Mouse (Mus musculus) midbrain, embryonic 12.5 days (tissue): Measurements from ENCODE around the gene Lrrc8e. TPM values are rescaled to one million over a fixed set of nuclear protein-coding genes. Genes with fewer than 3 reads are reported as not detected.
"Not testable (repeated sequence)": the region's sequence is repeated elsewhere in the genome, so short reads cannot be mapped to it uniquely, and the experiment has no call there.

Source experiments
- ATAC-seq: fragments of 200-750 bp; cut with Nextera tagmentation; 2 replicates; pipeline ENCODE4 v1.8.0; 2017; ENCODE audit warnings: low read depth, moderate TSS enrichment, moderate library complexity; ENCODE audit not compliant: low FRiP score
- H3K27ac ChIP-seq: fragments of 300-500 bp; sonication (generic); replicated peaks from 2 replicates; pipeline ENCODE4 v1.5.1; 2016; ENCODE audit warnings: mild to moderate bottlenecking
- H3K27me3 ChIP-seq: fragments of 300-500 bp; sonication (generic); 2 replicates; pipeline ENCODE4 v1.6.1; 2016; ENCODE audit warnings: mild to moderate bottlenecking
- H3K36me3 ChIP-seq: fragments of 300-500 bp; sonication (generic); 2 replicates; pipeline ENCODE4 v1.6.1; 2016
- H3K4me1 ChIP-seq: fragments of 300-500 bp; sonication (generic); 2 replicates; pipeline ENCODE4 v1.6.1; 2016
- H3K4me2 ChIP-seq: fragments of 300-500 bp; sonication (generic); replicated peaks from 2 replicates; pipeline ENCODE4 v1.6.1; 2016; ENCODE audit warnings: mild to moderate bottlenecking, moderate library complexity
- H3K4me3 ChIP-seq: fragments of 300-500 bp; sonication (generic); 2 replicates; pipeline ENCODE4 v1.5.1; 2016; ENCODE audit warnings: mild to moderate bottlenecking
- H3K9ac ChIP-seq: fragments of 300-500 bp; sonication (generic); replicated peaks from 2 replicates; pipeline ENCODE4 v1.6.1; 2016; ENCODE audit warnings: mild to moderate bottlenecking, moderate library complexity
- H3K9me3 ChIP-seq: fragments of 300-500 bp; sonication (generic); 2 replicates; pipeline ENCODE4 v1.6.1; 2016; ENCODE audit warnings: mild to moderate bottlenecking
- WGBS: fragments of 180-500 bp; shearing (Covaris S2); methylation state at CpG from one replicate; pipeline ENCODE4 v1.1.7; 2016; 5-methylcytosine and 5-hydroxymethylcytosine counted together
- polyA plus RNA-seq: library from polyadenylated mRNA; unstranded; fragments of >200 nt; fragmentation: Nextera tagmentation; extraction: Ambion mirVana; gene quantifications from 2 replicates; pipeline ENCODE4 v1.2.1, GENCODE M21; 2016

The Lrrc8e gene
- polyA plus RNA-seq, 1 experiment from 2014 or later, result 0.13 TPM

DNA sequence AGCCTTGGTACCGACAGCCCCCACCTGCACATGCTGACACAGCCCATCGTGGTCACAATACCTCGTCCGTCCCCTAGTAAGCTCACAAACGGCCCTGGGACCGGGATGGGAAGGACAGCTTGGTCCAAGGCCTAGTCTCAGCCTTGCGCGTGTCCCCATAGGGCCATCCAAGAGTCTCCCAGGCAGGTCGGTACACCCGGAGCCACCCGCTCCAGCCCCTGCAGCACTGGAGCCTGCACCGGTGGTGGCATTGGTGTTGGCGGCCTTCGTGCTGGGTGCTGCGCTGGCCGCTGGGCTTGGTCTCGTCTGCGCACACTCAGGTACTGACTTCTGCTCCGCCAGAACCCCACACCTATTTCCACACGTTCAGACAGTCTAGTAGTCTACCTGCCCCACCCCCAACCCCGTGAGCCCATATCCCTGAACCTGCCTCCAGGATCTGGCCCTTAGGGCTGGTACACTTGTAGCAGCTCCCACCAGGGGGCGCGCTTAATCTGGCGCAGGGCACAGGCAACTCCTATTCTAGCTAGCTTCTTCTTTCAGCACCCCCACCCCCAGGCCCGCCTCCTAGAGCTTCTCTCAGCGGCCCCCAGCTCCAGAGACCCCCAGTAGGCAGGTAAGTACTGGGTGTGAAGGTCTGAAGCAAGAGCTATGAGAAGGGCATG, 23.8 kb downstream of the Lrrc8e start:
- no peak overlapping the region for H3K27ac ChIP-seq
- WGBS, result 31% methylated on average over 26 of the region's 26 CpGs
- peak; percentile 24; the same call in 1 of the 2 replicates for ATAC-seq
- no peak overlapping the region for H3K4me3 ChIP-seq
- H3K9me3 ChIP-seq, result no peaks in the 10 kb centered on the region
- H3K36me3 ChIP-seq, result peaks cover 44% of the 10 kb centered on the region
- H3K9ac ChIP-seq, result no peak overlapping the region
- H3K4me2 ChIP-seq, result no peak overlapping the region
- peaks cover 35% of the 10 kb centered on the region for H3K4me1 ChIP-seq
- H3K27me3 ChIP-seq, result peaks cover 20% of the 10 kb centered on the region

DNA sequence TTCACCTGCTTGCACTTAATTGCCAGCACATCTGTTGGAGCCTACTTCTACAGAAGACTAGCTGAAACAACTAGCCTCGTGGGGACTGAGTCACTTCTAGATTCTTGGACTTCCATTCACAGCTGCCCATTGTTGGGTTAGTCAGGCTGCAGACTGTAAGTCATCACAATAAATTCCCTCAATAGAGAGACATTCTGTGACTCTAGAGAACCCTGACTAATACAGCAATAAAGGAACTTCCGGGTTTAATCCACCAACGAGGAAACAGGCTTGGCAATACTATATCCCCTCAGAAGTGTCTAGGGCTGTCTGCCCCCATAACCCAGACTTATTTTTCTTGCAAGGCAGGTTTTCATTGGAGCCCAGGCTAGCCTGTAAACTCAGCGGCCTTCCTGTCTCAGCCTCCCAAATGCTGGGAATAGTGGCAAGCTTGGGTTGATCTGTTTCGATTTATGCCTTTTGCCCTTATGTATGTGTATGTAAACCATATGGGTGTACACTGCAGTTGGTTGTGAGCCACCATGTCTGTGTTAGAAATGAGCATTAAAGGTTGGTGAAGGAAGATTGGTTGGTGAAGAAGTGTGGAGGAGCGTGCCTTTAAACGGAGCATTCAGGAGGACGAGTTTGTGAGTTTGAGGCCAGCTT, 25.6 kb downstream of the Lrrc8e start:
- Histone ChIP-seq H3K4me2 (peak overlapping the region; percentile 73), H3K4me3 (peak overlapping the region; percentile 94), H3K27ac (peak overlapping the region; percentile 92), H3K9ac (peak overlapping the region; percentile 90), H3K27me3 (peaks cover 20% of the 10 kb centered on the region), H3K9me3 (no peaks in the 10 kb centered on the region), H3K36me3 (peaks cover 41% of the 10 kb centered on the region), H3K4me1 (peaks cover 44% of the 10 kb centered on the region)
- 48% methylated on average over 8 of the region's 8 CpGs for WGBS
- 0 out of 2 replicates have a peak, but pooled peaks have one; percentile 0 for ATAC-seq

- Histone ChIP-seq H3K9me3 (no peaks in the 10 kb centered on the region), H3K27me3 (peaks cover 14% of the 10 kb centered on the region), H3K9ac (peak within 1 kb of the TSS; percentile 90), H3K4me1 (peaks cover 52% of the 10 kb centered on the region), H3K36me3 (peaks cover 32% of the 10 kb centered on the region), H3K4me2 (peak within 1 kb of the TSS; percentile 73), H3K27ac (peak within 1 kb of the TSS; percentile 92), H3K4me3 (peak within 1 kb of the TSS; percentile 94)
- peak; percentile 86 for ATAC-seq
- WGBS, result under 1% methylated on average over 69 of the region's 69 CpGs
Measured at GRCm38 (mm10) chr8:4252934-4253841, 26.6 kb downstream of the Lrrc8e start, which contains the start of gene Snapc2. TSS of gene Snapc2 (plus strand) at chr8:4253080.

DNA sequence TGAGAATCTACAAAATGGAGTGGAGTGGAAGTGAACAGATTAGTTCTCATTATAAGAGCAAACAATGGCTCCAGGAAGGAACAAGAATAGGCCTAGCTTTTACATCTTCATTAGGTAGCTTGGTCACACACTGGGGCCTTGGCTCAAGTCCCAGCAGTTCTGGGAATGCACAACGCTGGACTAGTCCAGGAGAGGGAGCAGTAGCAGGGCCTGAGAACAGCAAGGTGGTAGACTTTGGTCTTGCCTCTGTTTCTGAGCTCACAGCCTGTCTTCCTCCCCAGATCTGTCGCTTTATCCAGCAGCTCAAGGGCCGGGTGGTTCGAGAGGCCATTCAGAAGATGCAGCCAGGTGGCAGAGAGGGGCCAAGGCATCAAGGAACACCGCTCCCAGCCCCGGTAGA, 27.4 kb downstream of the Lrrc8e start:
- no peak for ATAC-seq
- no peak overlapping the region for H3K27ac ChIP-seq
- no peaks in the 10 kb centered on the region for H3K9me3 ChIP-seq
- peak overlapping the region; percentile 94 for H3K4me3 ChIP-seq
- peak overlapping the region; percentile 73 for H3K4me2 ChIP-seq
- peaks cover 46% of the 10 kb centered on the region for H3K4me1 ChIP-seq
- H3K27me3 ChIP-seq, result peaks cover 6% of the 10 kb centered on the region; the same call in 1 of the 2 replicates
- WGBS, result 63% methylated on average over 6 of the region's 6 CpGs
- peak overlapping the region; percentile 90; the same call in 1 of the 2 replicates for H3K9ac ChIP-seq
- peaks cover 29% of the 10 kb centered on the region for H3K36me3 ChIP-seq

GRCm38 (mm10) chr8:4255471-4255870, 28.8 kb downstream of the Lrrc8e start:
- WGBS, result 89% methylated on average over 7 of the region's 7 CpGs
- not testable (repeated sequence) for H3K27ac ChIP-seq, H3K27me3 ChIP-seq, H3K9ac ChIP-seq, ATAC-seq, H3K9me3 ChIP-seq, H3K4me2 ChIP-seq, H3K4me3 ChIP-seq
- peaks cover 30% of the 10 kb centered on the region for H3K36me3 ChIP-seq
- peaks cover 48% of the 10 kb centered on the region for H3K4me1 ChIP-seq

DNA sequence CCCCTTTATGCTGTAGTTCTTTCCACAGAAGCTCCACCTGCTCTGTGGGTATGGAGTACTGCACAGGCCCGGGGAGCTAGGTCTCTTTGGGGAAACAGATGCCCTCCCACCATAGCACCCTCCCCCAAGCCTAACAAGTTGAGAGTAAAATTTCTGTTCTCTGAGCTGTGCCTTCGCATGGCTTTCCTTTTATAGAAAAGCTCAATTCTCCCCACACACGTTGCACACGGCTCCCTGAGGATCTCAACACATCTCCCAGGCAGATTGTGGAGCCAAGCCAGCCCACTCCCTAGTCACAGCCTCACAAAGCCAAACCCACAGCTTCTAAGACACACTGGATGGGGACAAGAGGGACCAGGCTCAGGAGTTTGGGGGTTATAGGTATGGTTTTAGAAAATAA, 30.3 kb downstream of the Lrrc8e start:
- ATAC-seq, result no peak
- Histone ChIP-seq H3K4me2 (peak overlapping the region; percentile 71), H3K4me3 (peak overlapping the region; percentile 74; the same call in 1 of the 2 replicates), H3K27ac (peak overlapping the region; percentile 94; the same call in 1 of the 2 replicates), H3K36me3 (peaks cover 44% of the 10 kb centered on the region), H3K9ac (peak overlapping the region; percentile 90; the same call in 1 of the 2 replicates), H3K9me3 (no peaks in the 10 kb centered on the region), H3K4me1 (peaks cover 43% of the 10 kb centered on the region), H3K27me3 (no peaks in the 10 kb centered on the region)
- WGBS, result 67% methylated on average over 4 of the region's 4 CpGs

DNA sequence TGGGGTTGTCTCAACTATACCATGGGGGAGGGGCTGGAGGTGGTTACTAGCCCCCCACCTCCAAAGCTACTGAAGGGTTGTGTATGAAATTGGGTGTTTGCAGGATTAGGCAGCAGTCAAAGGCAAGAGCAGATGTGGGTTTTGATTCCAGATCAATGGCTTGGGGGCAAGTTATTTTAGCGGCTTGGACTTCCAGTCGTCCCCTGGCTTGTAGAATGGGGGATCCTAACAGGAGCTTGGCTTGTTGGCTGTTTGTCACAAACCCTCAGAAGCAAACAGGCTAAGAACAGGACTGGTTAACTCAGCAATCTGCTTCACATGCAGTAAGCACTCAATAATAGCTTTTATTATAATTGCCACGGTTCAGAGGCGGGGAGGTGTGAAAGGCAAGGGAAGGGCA, 30.7 kb downstream of the Lrrc8e start:
- Histone ChIP-seq H3K27ac (peak overlapping the region; percentile 94; the same call in 1 of the 2 replicates), H3K36me3 (peaks cover 48% of the 10 kb centered on the region), H3K4me1 (peaks cover 42% of the 10 kb centered on the region)

DNA sequence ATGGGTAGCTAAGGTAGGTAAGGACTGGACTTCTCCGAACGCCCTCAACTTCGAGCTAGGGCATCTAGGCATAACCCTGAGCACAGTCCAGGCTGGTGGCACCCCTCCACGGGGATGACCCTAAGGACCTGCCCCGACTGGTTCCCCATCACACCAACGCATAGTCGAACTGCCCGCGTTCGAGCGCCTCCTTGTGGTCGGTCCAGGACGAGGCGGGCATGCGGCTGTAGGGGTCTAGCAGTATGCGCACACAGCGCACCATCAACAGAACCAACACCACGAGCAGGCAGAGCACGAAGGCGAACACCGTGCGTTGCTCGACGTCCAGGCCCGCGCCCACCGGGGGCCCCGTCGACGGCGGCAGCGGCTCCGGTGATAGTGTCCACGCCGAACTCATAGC, 31.6 kb downstream of the Lrrc8e start:
- Histone ChIP-seq H3K27me3 (no peaks in the 10 kb centered on the region), H3K4me1 (peaks cover 38% of the 10 kb centered on the region), H3K9ac (peak overlapping the region; percentile 90), H3K9me3 (no peaks in the 10 kb centered on the region), H3K4me3 (peak overlapping the region; percentile 74), H3K27ac (peak overlapping the region; percentile 94), H3K36me3 (peaks cover 57% of the 10 kb centered on the region), H3K4me2 (peak overlapping the region; percentile 71)
- 3% methylated on average over 31 of the region's 35 CpGs for WGBS
- ATAC-seq, result peak; percentile 68

More for the DNA sequence above, 30.7 kb downstream of the Lrrc8e start:
- H3K4me2 ChIP-seq, result peak overlapping the region; percentile 71
- WGBS, result 67% methylated on average over 4 of the region's 4 CpGs
- H3K9me3 ChIP-seq, result no peaks in the 10 kb centered on the region
- H3K9ac ChIP-seq, result peak overlapping the region; percentile 90
- H3K27me3 ChIP-seq, result no peaks in the 10 kb centered on the region
- ATAC-seq, result no peak
- H3K4me3 ChIP-seq, result peak overlapping the region; percentile 74

GRCm38 (mm10) chr8:4258678-4259077, 32.1 kb downstream of the Lrrc8e start:
- WGBS, result under 1% methylated on average over 32 of the region's 32 CpGs

GRCm38 (mm10) chr8:4259125-4259804, 32.6 kb downstream of the Lrrc8e start, which contains the start of gene Ctxn1:
TSS of gene Ctxn1 (minus strand) at chr8:4259274.
- Histone ChIP-seq H3K4me1 (peaks cover 30% of the 10 kb centered on the region), H3K27ac (peak within 1 kb of the TSS; percentile 94), H3K4me3 (peak within 1 kb of the TSS; percentile 74), H3K27me3 (no peaks in the 10 kb centered on the region), H3K36me3 (peaks cover 68% of the 10 kb centered on the region), H3K9me3 (no peaks in the 10 kb centered on the region), H3K4me2 (peak within 1 kb of the TSS; percentile 71), H3K9ac (peak within 1 kb of the TSS; percentile 90)
- 6% methylated on average over 26 of the region's 33 CpGs for WGBS
- peak; percentile 92 for ATAC-seq

More at GRCm38 (mm10) chr8:4258678-4259077, 32.1 kb downstream of the Lrrc8e start:
- Histone ChIP-seq H3K9me3 (no peaks in the 10 kb centered on the region), H3K36me3 (peaks cover 62% of the 10 kb centered on the region), H3K27ac (peak overlapping the region; percentile 94), H3K9ac (peak overlapping the region; percentile 90), H3K4me2 (peak overlapping the region; percentile 71), H3K4me1 (peaks cover 36% of the 10 kb centered on the region), H3K27me3 (no peaks in the 10 kb centered on the region), H3K4me3 (peak overlapping the region; percentile 74)
- peak; percentile 81 for ATAC-seq

GRCm38 (mm10) chr8:4259805-4260170, 33.2 kb downstream of the Lrrc8e start:
- Histone ChIP-seq H3K27me3 (no peaks in the 10 kb centered on the region), H3K4me1 (peaks cover 27% of the 10 kb centered on the region), H3K27ac (peak overlapping the region; percentile 94), H3K36me3 (peaks cover 72% of the 10 kb centered on the region), H3K4me2 (0 out of 2 replicates have a peak overlapping the region, but pooled peaks have one; percentile 71), H3K9ac (peak overlapping the region; percentile 90), H3K4me3 (no peak overlapping the region), H3K9me3 (no peaks in the 10 kb centered on the region)
- 82% methylated on average over 4 of the region's 4 CpGs for WGBS
- ATAC-seq, result no peak
